Mouse (Mus musculus): ENCODE results near the gene Pltp. TPM values are rescaled to one million over a fixed set of nuclear protein-coding genes. Genes with fewer than 3 reads are reported as not detected.
A peak's percentile ranks its signal among the peaks of the same experiment; 100 is the strongest.
"Not testable (repeated sequence)": the region's sequence is repeated elsewhere in the genome, so short reads cannot be mapped to it uniquely, and the experiment has no call there.

Gene Pltp
- polyA plus RNA-seq, 1 experiment from 2014 or later: 40.0 TPM

GRCm38 (mm10) chr2:164891056-164891834 lies 33.7 kb upstream of the Pltp start:
- Histone ChIP-seq H3K4me3 (no peak overlapping the region), H3K4me1 (no peaks in the 10 kb centered on the region), H3K27me3 (ENCODE audit: poor library complexity, severe bottlenecking) (no peaks in the 10 kb centered on the region), H3K9me3 (no peaks in the 10 kb centered on the region), H3K36me3 (replicated peaks) (peaks cover 100% of the 10 kb centered on the region), H3K27ac (no peak overlapping the region)
- WGBS: 93% methylated on average over 13 of the region's 13 CpGs
- no peak for DNase-seq (ENCODE audit: extremely low spot score, low spot score)

GRCm38 (mm10) chr2:164890411-164891049 lies 33.0 kb upstream of the Pltp start:
- no peaks in the 10 kb centered on the region for H3K4me1 ChIP-seq
- no peaks in the 10 kb centered on the region for H3K27me3 ChIP-seq (ENCODE audit: poor library complexity, severe bottlenecking)
- H3K9me3 ChIP-seq: no peaks in the 10 kb centered on the region
- no peak for DNase-seq (ENCODE audit: extremely low spot score, low spot score)
- 93% methylated on average over 24 of the region's 24 CpGs for WGBS
- H3K36me3 ChIP-seq (replicated peaks): peaks cover 100% of the 10 kb centered on the region
- H3K4me3 ChIP-seq: no peak overlapping the region
- no peak overlapping the region for H3K27ac ChIP-seq

- H3K27ac ChIP-seq: no peak overlapping the region
- peaks cover 100% of the 10 kb centered on the region for H3K36me3 ChIP-seq (replicated peaks)
- 84% methylated on average over 2 of the region's 2 CpGs for WGBS
- no peaks in the 10 kb centered on the region for H3K4me1 ChIP-seq
- no peak overlapping the region for H3K4me3 ChIP-seq
- no peak for DNase-seq (ENCODE audit: extremely low spot score, low spot score)
- H3K9me3 ChIP-seq: no peaks in the 10 kb centered on the region
- no peaks in the 10 kb centered on the region for H3K27me3 ChIP-seq (ENCODE audit: poor library complexity, severe bottlenecking)
Measured at GRCm38 (mm10) chr2:164889960-164890359, 32.4 kb upstream of the Pltp start.

GRCm38 (mm10) chr2:164888996-164889395 lies 31.5 kb upstream of the Pltp start:
- WGBS: 92% methylated on average over 12 of the region's 12 CpGs
- H3K4me3 ChIP-seq: no peak overlapping the region
- H3K27me3 ChIP-seq (ENCODE audit: poor library complexity, severe bottlenecking): no peaks in the 10 kb centered on the region
- no peaks in the 10 kb centered on the region for H3K9me3 ChIP-seq
- no peak overlapping the region for H3K27ac ChIP-seq
- H3K4me1 ChIP-seq: no peaks in the 10 kb centered on the region
- H3K36me3 ChIP-seq (replicated peaks): peaks cover 100% of the 10 kb centered on the region
- no peak for DNase-seq (ENCODE audit: extremely low spot score, low spot score)

GRCm38 (mm10) chr2:164886617-164887016 lies 29.1 kb upstream of the Pltp start:
- no peaks in the 10 kb centered on the region for H3K9me3 ChIP-seq
- no peak for DNase-seq (ENCODE audit: extremely low spot score, low spot score)
- peaks cover 91% of the 10 kb centered on the region for H3K36me3 ChIP-seq (replicated peaks)
- no peaks in the 10 kb centered on the region for H3K27me3 ChIP-seq (ENCODE audit: poor library complexity, severe bottlenecking)
- 96% methylated on average over 10 of the region's 10 CpGs for WGBS
- peaks cover 10% of the 10 kb centered on the region for H3K4me1 ChIP-seq
- H3K27ac ChIP-seq: no peak overlapping the region
- no peak overlapping the region for H3K4me3 ChIP-seq

GRCm38 (mm10) chr2:164885788-164886187 lies 28.3 kb upstream of the Pltp start:
- DNase-seq (ENCODE audit: extremely low spot score, low spot score): no peak
- WGBS: 86% methylated on average over 7 of the region's 7 CpGs
- no peak overlapping the region for H3K27ac ChIP-seq
- H3K9me3 ChIP-seq: no peaks in the 10 kb centered on the region
- no peak overlapping the region for H3K4me3 ChIP-seq
- peaks cover 83% of the 10 kb centered on the region for H3K36me3 ChIP-seq (replicated peaks)
- no peaks in the 10 kb centered on the region for H3K27me3 ChIP-seq (ENCODE audit: poor library complexity, severe bottlenecking)
- peaks cover 14% of the 10 kb centered on the region for H3K4me1 ChIP-seq

GRCm38 (mm10) chr2:164882619-164883018 lies 25.1 kb upstream of the Pltp start:
- WGBS: 58% methylated on average over 9 of the region's 9 CpGs
- Histone ChIP-seq H3K27me3 (ENCODE audit: poor library complexity, severe bottlenecking) (no peaks in the 10 kb centered on the region), H3K27ac (peak overlapping the region; percentile 76), H3K4me1 (peaks cover 34% of the 10 kb centered on the region), H3K9me3 (no peaks in the 10 kb centered on the region), H3K4me3 (no peak overlapping the region; the same call in 1 of the 2 replicates), H3K36me3 (replicated peaks) (peaks cover 53% of the 10 kb centered on the region)
- DNase-seq (ENCODE audit: extremely low spot score, low spot score): peak; percentile 42

- H3K36me3 ChIP-seq (replicated peaks): peaks cover 31% of the 10 kb centered on the region
- peak; percentile 96 for DNase-seq (ENCODE audit: extremely low spot score, low spot score)
- peak overlapping the region; percentile 100 for H3K27ac ChIP-seq
- WGBS: under 1% methylated on average over 72 of the region's 72 CpGs
- peaks cover 44% of the 10 kb centered on the region for H3K4me1 ChIP-seq
- no peaks in the 10 kb centered on the region for H3K9me3 ChIP-seq
- H3K4me3 ChIP-seq: peak overlapping the region; percentile 94
- no peaks in the 10 kb centered on the region for H3K27me3 ChIP-seq (ENCODE audit: poor library complexity, severe bottlenecking)
Measured at GRCm38 (mm10) chr2:164879568-164880277, 22.2 kb upstream of the Pltp start.

GRCm38 (mm10) chr2:164879228-164879567 lies 21.7 kb upstream of the Pltp start, which contains the start of gene Pcif1:
TSS of gene Pcif1 (plus strand) at chr2:164879304.
- H3K4me3 ChIP-seq: peak within 1 kb of the TSS; percentile 94
- WGBS: under 1% methylated on average over 40 of the region's 40 CpGs
- H3K9me3 ChIP-seq: no peaks in the 10 kb centered on the region
- H3K27ac ChIP-seq: peak within 1 kb of the TSS; percentile 100
- H3K4me1 ChIP-seq: peaks cover 50% of the 10 kb centered on the region
- H3K27me3 ChIP-seq (ENCODE audit: poor library complexity, severe bottlenecking): no peaks in the 10 kb centered on the region
- H3K36me3 ChIP-seq (replicated peaks): peaks cover 26% of the 10 kb centered on the region
- DNase-seq (ENCODE audit: extremely low spot score, low spot score): peak; percentile 93

- Histone ChIP-seq H3K27me3 (ENCODE audit: poor library complexity, severe bottlenecking) (no peaks in the 10 kb centered on the region), H3K4me1 (peaks cover 54% of the 10 kb centered on the region), H3K36me3 (replicated peaks) (peaks cover 20% of the 10 kb centered on the region), H3K4me3 (peak overlapping the region; percentile 94), H3K27ac (peak overlapping the region; percentile 100), H3K9me3 (no peaks in the 10 kb centered on the region)
- peak; percentile 61 for DNase-seq (ENCODE audit: extremely low spot score, low spot score)
- WGBS: 5% methylated on average over 28 of the region's 28 CpGs
Measured at GRCm38 (mm10) chr2:164878509-164879227, 21.2 kb upstream of the Pltp start.

GRCm38 (mm10) chr2:164877376-164878215 lies 20.1 kb upstream of the Pltp start:
- not testable (repeated sequence) for H3K36me3 ChIP-seq (replicated peaks); H3K27ac ChIP-seq; H3K27me3 ChIP-seq (ENCODE audit: poor library complexity, severe bottlenecking); H3K9me3 ChIP-seq; DNase-seq (ENCODE audit: extremely low spot score, low spot score)
- Histone ChIP-seq H3K4me3 (peak overlapping the region; percentile 94), H3K4me1 (peaks cover 47% of the 10 kb centered on the region)
- 73% methylated on average over 11 of the region's 11 CpGs for WGBS

GRCm38 (mm10) chr2:164875648-164876047 lies 18.1 kb upstream of the Pltp start:
- H3K36me3 ChIP-seq (replicated peaks); DNase-seq (ENCODE audit: extremely low spot score, low spot score); H3K27ac ChIP-seq; H3K4me3 ChIP-seq; H3K9me3 ChIP-seq; H3K27me3 ChIP-seq (ENCODE audit: poor library complexity, severe bottlenecking): not testable (repeated sequence)
- peaks cover 39% of the 10 kb centered on the region for H3K4me1 ChIP-seq
- 52% methylated on average over 2 of the region's 2 CpGs for WGBS
